Mouse (Mus musculus): ENCODE results near the gene Gtf2h5. TPM values are rescaled to one million over a fixed set of nuclear protein-coding genes. Genes with fewer than 3 reads are reported as not detected.

Gene Gtf2h5
- total RNA-seq, 2 experiments from 2014 or later: 60.4 to 66.8 TPM

GRCm38 (mm10) chr17:6110956-6111355 lies 31.4 kb downstream of the Gtf2h5 start:
- peak in 1 of 2 experiments; percentile 22 for DNase-seq

- no peak for DNase-seq
These were observed 34.1 kb downstream of the Gtf2h5 start for GRCm38 (mm10) chr17:6113653-6114052.

DNA sequence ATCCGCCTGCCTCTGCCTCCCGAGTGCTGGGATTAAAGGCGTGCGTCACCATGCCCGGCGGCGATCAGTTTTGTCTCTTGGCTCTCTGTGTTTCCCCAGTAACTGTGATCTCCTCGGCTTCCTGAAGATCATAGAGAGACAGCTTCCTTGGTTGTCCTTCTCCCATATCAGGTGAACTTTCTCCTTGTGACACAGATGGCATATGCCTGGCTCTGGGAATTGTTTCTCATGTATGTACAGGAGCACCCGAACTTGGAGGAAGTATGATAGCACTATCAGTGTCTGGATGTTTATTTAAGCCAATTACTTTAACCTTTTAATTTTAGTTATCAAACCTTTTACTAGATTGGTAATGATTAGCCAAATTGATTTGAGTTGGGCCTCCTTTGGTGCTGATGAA lies 35.5 kb downstream of the Gtf2h5 start:
- DNase-seq: no peak

- DNase-seq: no peak
These were observed 37.7 kb downstream of the Gtf2h5 start for GRCm38 (mm10) chr17:6117148-6117725.

DNA sequence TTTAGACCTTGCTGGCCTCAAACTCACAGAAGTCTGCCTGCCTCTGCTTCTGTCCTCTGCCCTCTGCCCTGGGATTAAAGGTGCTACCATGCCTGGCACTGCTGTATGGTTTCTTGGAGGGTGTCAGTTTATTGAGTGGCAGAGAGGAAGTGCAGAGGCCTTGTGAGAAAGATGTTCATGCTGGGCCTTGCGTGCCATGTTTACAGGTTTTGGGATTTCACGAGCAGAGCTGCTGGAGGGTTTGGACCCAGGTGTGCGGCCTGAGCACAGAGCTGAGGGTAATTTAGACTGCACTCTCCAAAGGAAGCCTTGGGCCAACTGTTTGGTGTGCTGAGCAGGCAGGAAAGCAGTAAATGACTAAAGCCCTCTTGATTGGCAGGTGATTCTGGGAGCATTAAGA lies 38.3 kb downstream of the Gtf2h5 start:
- DNase-seq: no peak

GRCm38 (mm10) chr17:6118861-6119260 lies 39.3 kb downstream of the Gtf2h5 start:
- no peak for DNase-seq

DNA sequence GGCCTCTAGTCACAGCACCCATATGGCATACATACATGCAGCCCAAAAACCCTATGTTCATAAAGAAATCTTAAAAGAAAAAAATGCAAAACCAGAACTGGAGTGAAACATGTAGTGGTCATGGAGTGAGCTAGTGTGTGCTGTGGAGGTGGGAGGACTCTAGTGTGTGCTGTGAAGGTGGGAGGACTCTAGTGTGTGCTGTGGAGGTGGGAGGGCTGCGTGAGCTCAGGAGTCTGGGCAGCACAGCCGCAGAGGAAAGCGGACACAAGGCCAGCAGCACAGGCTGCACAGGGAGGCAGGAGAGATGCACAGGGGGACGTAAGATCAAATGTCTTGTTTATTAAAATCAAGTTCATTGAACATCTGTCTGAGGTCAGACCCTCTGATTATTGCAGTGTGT lies 44.2 kb downstream of the Gtf2h5 start:
- DNase-seq: no peak

- DNase-seq: no peak
These were observed 45.9 kb downstream of the Gtf2h5 start for GRCm38 (mm10) chr17:6125441-6125840.

DNA sequence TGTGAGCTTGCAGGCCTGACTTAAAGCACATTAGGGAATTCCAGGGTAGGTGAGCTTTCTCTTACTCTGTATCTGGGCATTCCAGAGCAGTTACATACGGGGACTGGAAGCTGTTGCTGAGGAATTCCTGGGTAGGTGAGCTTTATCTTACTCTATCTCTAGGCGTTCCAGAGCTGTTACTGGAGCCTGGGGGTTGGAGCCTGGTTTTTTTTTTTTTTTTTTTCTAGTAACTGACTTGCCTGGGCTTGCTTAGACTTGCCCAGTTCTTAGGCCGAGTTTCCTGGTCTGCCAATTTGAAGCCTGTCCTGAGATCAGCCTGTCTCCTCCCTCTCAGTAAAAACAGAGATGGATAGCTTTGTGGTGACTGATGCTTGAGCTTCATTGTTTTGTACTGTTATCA lies 48.5 kb downstream of the Gtf2h5 start:
- no peak for DNase-seq

- DNase-seq: no peak
These were observed 49.8 kb downstream of the Gtf2h5 start for GRCm38 (mm10) chr17:6129361-6129760.

- peak in 1 of 2 experiments; percentile 39 for DNase-seq
These were observed 51.5 kb downstream of the Gtf2h5 start for GRCm38 (mm10) chr17:6131083-6131482.

Small RNA genes within 50 kb of the gene (microRNA-seq; reads per million reads assigned to microRNA genes)
- 0 reads per million in 2 experiments for gene Gm22774

Other genes with a start within 250 kb of the Gtf2h5 start
- 10 to 100 TPM; 31.0 to 32.9 TPM for gene Snx9, start 238.5 kb upstream of the Gtf2h5 start, total RNA-seq (2021)
- 10 to 100 TPM; 45.2 to 58.1 TPM for gene Synj2, start 138.5 kb upstream of the Gtf2h5 start, total RNA-seq (2021)
- gene Serac1, start within 50 bp of the Gtf2h5 start, total RNA-seq (2021): 1 to 10 TPM; 6.4 to 7.5 TPM
- 10 to 100 TPM; 97.1 to 99.3 TPM for gene Tulp4, start 26.7 kb downstream of the Gtf2h5 start, total RNA-seq (2021)
- gene Tmem181a, start 177.1 kb downstream of the Gtf2h5 start, total RNA-seq (2021): 1 to 10 TPM; 7.3 to 7.8 TPM
- gene Dynlt1a, start 237.7 kb downstream of the Gtf2h5 start, total RNA-seq (2021): under 1 TPM; 0.87 to 0.99 TPM